Mouse (Mus musculus) left cerebral cortex, postnatal 4 days (tissue): ENCODE results near the gene Gm49337. TPM values are rescaled to one million over a fixed set of nuclear protein-coding genes. Genes with fewer than 3 reads are reported as not detected.
"Not testable (repeated sequence)": the region's sequence is repeated elsewhere in the genome, so short reads cannot be mapped to it uniquely, and the experiment has no call there.

Experiments used
- DNase-seq: peaks from one replicate; pipeline ENCODE4 v3.0.0-alpha.2; 2022
- intact Hi-C: fragments of 180-260 bp; cut with DNase I; formaldehyde crosslinking; loops from one replicate; pipeline ENCODE4 v1.15.1; 2025
- total RNA-seq, 2 experiments: library from RNA; stranded (reverse); gene quantifications; 2 replicates each; pipeline ENCODE4 v1.2.3; 2021

Gm49337 gene
- total RNA-seq, 2 experiments from 2014 or later = 1.9 to 3.1 TPM

- intact Hi-C loops = no loop called here
- DNase-seq = no peak
Measured at GRCm38 (mm10) chr4:116193583-116194383, 20.6 kb downstream of the Gm49337 start.

- no peak for DNase-seq
- intact Hi-C loops = no loop called here
Measured at GRCm38 (mm10) chr4:116198422-116198821, 25.2 kb downstream of the Gm49337 start.

GRCm38 (mm10) chr4:116204422-116204821, 31.2 kb downstream of the Gm49337 start:
- intact Hi-C loops = no loop called here

GRCm38 (mm10) chr4:116206531-116206930, 33.3 kb downstream of the Gm49337 start:
- no peak for DNase-seq
- intact Hi-C loops = no loop called here

More at GRCm38 (mm10) chr4:116204422-116204821, 31.2 kb downstream of the Gm49337 start:
- DNase-seq = no peak

GRCm38 (mm10) chr4:116208891-116209290, 35.7 kb downstream of the Gm49337 start:
- intact Hi-C loops = no loop called here
- DNase-seq = no peak

GRCm38 (mm10) chr4:116215895-116216605, 42.9 kb downstream of the Gm49337 start:
- intact Hi-C loops = no loop called here
- DNase-seq = no peak

- peak; percentile 16 for DNase-seq
- intact Hi-C loops = no loop called here
Measured at GRCm38 (mm10) chr4:116217046-116217445, 43.9 kb downstream of the Gm49337 start.

GRCm38 (mm10) chr4:116217661-116218060, 44.5 kb downstream of the Gm49337 start:
- DNase-seq, intact Hi-C loops: not testable (repeated sequence)

GRCm38 (mm10) chr4:116219056-116219455, 45.9 kb downstream of the Gm49337 start:
- DNase-seq = no peak
- intact Hi-C loops = no loop called here

GRCm38 (mm10) chr4:116220071-116220650, 47.0 kb downstream of the Gm49337 start:
- intact Hi-C loops = no loop called here
- DNase-seq = no peak

GRCm38 (mm10) chr4:116220780-116221139, 47.6 kb downstream of the Gm49337 start:
- intact Hi-C loops = no loop called here

GRCm38 (mm10) chr4:116221140-116221851, 48.1 kb downstream of the Gm49337 start, which contains the start of gene Pik3r3:
Gene Pik3r3, plus strand, starts transcription at chr4:116221618.
- DNase-seq = peak; percentile 99
- intact Hi-C loops = no loop called here

More at GRCm38 (mm10) chr4:116220780-116221139, 47.6 kb downstream of the Gm49337 start:
- no peak for DNase-seq

GRCm38 (mm10) chr4:116221996-116222842, 49.0 kb downstream of the Gm49337 start:
- intact Hi-C loops = no loop called here
- peak; percentile 18 for DNase-seq

GRCm38 (mm10) chr4:116222843-116223119, 49.6 kb downstream of the Gm49337 start:
- intact Hi-C loops = no loop called here
- DNase-seq = no peak

GRCm38 (mm10) chr4:116243377-116243776, 70.2 kb downstream of the Gm49337 start:
- intact Hi-C loops = no loop called here
- no peak for DNase-seq

- intact Hi-C loops = no loop called here
- DNase-seq = no peak
Measured at GRCm38 (mm10) chr4:116244240-116244639, 71.1 kb downstream of the Gm49337 start.

GRCm38 (mm10) chr4:116245926-116246325, 72.7 kb downstream of the Gm49337 start:
- intact Hi-C loops = not testable (repeated sequence)
- peak; percentile 29 for DNase-seq

GRCm38 (mm10) chr4:116249986-116250385, 76.8 kb downstream of the Gm49337 start:
- intact Hi-C loops = no loop called here
- DNase-seq = no peak

GRCm38 (mm10) chr4:116268220-116268619, 95.0 kb downstream of the Gm49337 start:
- intact Hi-C loops = no loop called here

GRCm38 (mm10) chr4:116282211-116282610, 109.0 kb downstream of the Gm49337 start:
- intact Hi-C loops = loop anchor here (10.0 kb wide), 1 partner anchor 107 kb away; the partner anchor contains the start of genes 1700042G07Rik and Gm49337
- DNase-seq = peak; percentile 15

More at GRCm38 (mm10) chr4:116268220-116268619, 95.0 kb downstream of the Gm49337 start:
- no peak for DNase-seq
